Mouse (Mus musculus) Muller cell, postnatal 12 days (primary cell): ENCODE measurements around the gene Patj.
A peak's percentile ranks its signal among the peaks of the same experiment; 100 is the strongest.
"Not testable (repeated sequence)": the region's sequence is repeated elsewhere in the genome, so short reads cannot be mapped to it uniquely, and the experiment has no call there.

ENCODE experiments used
- DNase-seq: peaks from one replicate; pipeline ENCODE4 v3.0.0-alpha.2; 2015; ENCODE audit errors: inconsistent ontology term

The Patj gene

GRCm38 (mm10) chr4:98395690-98396437 lies at the start of gene Patj:
Gene Patj (plus strand): TSS chr4:98395785.
- DNase-seq, result peak; percentile 77

- no peak for DNase-seq
Observed at GRCm38 (mm10) chr4:98348580-98348979, 47.0 kb upstream of the Patj start.

- DNase-seq, result no peak
Observed at GRCm38 (mm10) chr4:98358034-98358809, 37.4 kb upstream of the Patj start.

- no peak for DNase-seq
Observed at GRCm38 (mm10) chr4:98375401-98375800, 20.2 kb upstream of the Patj start.

- no peak for DNase-seq
Observed at GRCm38 (mm10) chr4:98376943-98377342, 18.6 kb upstream of the Patj start.

GRCm38 (mm10) chr4:98382716-98383424 lies 12.7 kb upstream of the Patj start, which contains the start of gene Tm2d1:
Gene Tm2d1 (minus strand): TSS chr4:98383306.
- peak; percentile 86 for DNase-seq

GRCm38 (mm10) chr4:98385036-98385435 lies 10.5 kb upstream of the Patj start:
- no peak for DNase-seq

GRCm38 (mm10) chr4:98395346-98395689 lies 267 bp upstream of the Patj start:
- peak; percentile 62 for DNase-seq

- peak; percentile 82 for DNase-seq
Observed at GRCm38 (mm10) chr4:98400926-98401583, 5.5 kb downstream of the Patj start.

GRCm38 (mm10) chr4:98401584-98401962 lies 6.0 kb downstream of the Patj start:
- DNase-seq, result no peak

- DNase-seq, result no peak
Observed at GRCm38 (mm10) chr4:98403492-98403891, 7.9 kb downstream of the Patj start.

GRCm38 (mm10) chr4:98404412-98404811 lies 8.8 kb downstream of the Patj start:
- DNase-seq, result no peak

- DNase-seq, result no peak
Observed at GRCm38 (mm10) chr4:98408455-98408854, 12.9 kb downstream of the Patj start.

GRCm38 (mm10) chr4:98415150-98415549 lies 19.6 kb downstream of the Patj start:
- DNase-seq, result not testable (repeated sequence)

- DNase-seq, result no peak
Observed at GRCm38 (mm10) chr4:98428371-98428770, 32.8 kb downstream of the Patj start.

- no peak for DNase-seq
Observed at GRCm38 (mm10) chr4:98435641-98436457, 40.3 kb downstream of the Patj start.

GRCm38 (mm10) chr4:98436664-98437363 lies 41.2 kb downstream of the Patj start:
- no peak for DNase-seq

- DNase-seq, result no peak
Observed at GRCm38 (mm10) chr4:98439261-98440005, 43.8 kb downstream of the Patj start.

GRCm38 (mm10) chr4:98441248-98441647 lies 45.7 kb downstream of the Patj start:
- DNase-seq, result no peak
